Mouse (Mus musculus) heart, postnatal 14 days (tissue): Measurements from ENCODE around the gene Baiap2. TPM values are rescaled to one million over a fixed set of nuclear protein-coding genes. Genes with fewer than 3 reads are reported as not detected.

ENCODE experiments used
- DNase-seq, 2 experiments: peaks; one replicate each; pipeline ENCODE4 v3.0.0; 2021 to 2022
- intact Hi-C: fragments of 180-260 bp; cut with DNase I; formaldehyde crosslinking; loops from one replicate; pipeline ENCODE4 v1.15.1; 2025
- total RNA-seq, 2 experiments: library from RNA; stranded (reverse); gene quantifications; 2 replicates each; pipeline ENCODE4 v1.2.3; 2021

The Baiap2 gene
- total RNA-seq, 2 experiments from 2014 or later: 9.2 to 10.3 TPM

GRCm38 (mm10) chr11:119967892-119968291, 25.3 kb downstream of the Baiap2 start:
- no peak for DNase-seq
- intact Hi-C loops: no loop called here

GRCm38 (mm10) chr11:119970021-119970851, 27.7 kb downstream of the Baiap2 start:
- intact Hi-C loops: no loop called here
- no peak for DNase-seq

GRCm38 (mm10) chr11:119973789-119974188, 31.2 kb downstream of the Baiap2 start:
- intact Hi-C loops: no loop called here
- DNase-seq: peak in 1 of 2 experiments; percentile 28

- no peak for DNase-seq
- intact Hi-C loops: no loop called here
These were observed 33.4 kb downstream of the Baiap2 start for GRCm38 (mm10) chr11:119975739-119976501.

- intact Hi-C loops: no loop called here
- no peak for DNase-seq
These were observed 36.1 kb downstream of the Baiap2 start for GRCm38 (mm10) chr11:119978701-119979100.

GRCm38 (mm10) chr11:119979596-119980385, 37.2 kb downstream of the Baiap2 start:
- DNase-seq: no peak
- intact Hi-C loops: loop anchor here (2.0 kb wide), 1 partner anchor 29 kb away; no protein-coding TSS in a partner anchor

GRCm38 (mm10) chr11:119981769-119982168, 39.2 kb downstream of the Baiap2 start:
- DNase-seq: no peak
- intact Hi-C loops: loop anchor here (2.0 kb wide), 1 partner anchor 31 kb away; no protein-coding TSS in a partner anchor

GRCm38 (mm10) chr11:119982236-119982635, 39.7 kb downstream of the Baiap2 start:
- no peak for DNase-seq
- intact Hi-C loops: no loop called here

- DNase-seq: no peak
- intact Hi-C loops: no loop called here
These were observed 40.6 kb downstream of the Baiap2 start for GRCm38 (mm10) chr11:119983151-119983550.

GRCm38 (mm10) chr11:119986751-119987425, 44.3 kb downstream of the Baiap2 start:
- intact Hi-C loops: no loop called here
- no peak for DNase-seq

- intact Hi-C loops: no loop called here
These were observed 45.3 kb downstream of the Baiap2 start for GRCm38 (mm10) chr11:119987876-119988275.

GRCm38 (mm10) chr11:119988391-119988790, 45.8 kb downstream of the Baiap2 start:
- intact Hi-C loops: no loop called here

More at GRCm38 (mm10) chr11:119987876-119988275, 45.3 kb downstream of the Baiap2 start:
- DNase-seq: no peak

GRCm38 (mm10) chr11:119989115-119989564, 46.6 kb downstream of the Baiap2 start:
- peak; percentile 36 to 54 for DNase-seq
- intact Hi-C loops: no loop called here

More at GRCm38 (mm10) chr11:119988391-119988790, 45.8 kb downstream of the Baiap2 start:
- DNase-seq: peak in 1 of 2 experiments; percentile 29

- intact Hi-C loops: loop anchor here (1.0 to 5.0 kb wide), 3 partner anchors 55 to 488 kb away; no protein-coding TSS in a partner anchor
- DNase-seq: no peak
These were observed 48.2 kb downstream of the Baiap2 start for GRCm38 (mm10) chr11:119990658-119991337.

- intact Hi-C loops: loop anchor here (1.0 to 5.0 kb wide), 3 partner anchors 56 to 489 kb away; no protein-coding TSS in a partner anchor
- peak; percentile 93 to 97 for DNase-seq
These were observed 48.7 kb downstream of the Baiap2 start for GRCm38 (mm10) chr11:119991338-119991678.

GRCm38 (mm10) chr11:119997351-119997750, 54.8 kb downstream of the Baiap2 start:
- no peak for DNase-seq
- intact Hi-C loops: no loop called here

- intact Hi-C loops: no loop called here
- DNase-seq: no peak
These were observed 59.5 kb downstream of the Baiap2 start for GRCm38 (mm10) chr11:120002041-120002440.

GRCm38 (mm10) chr11:120002634-120003220, 60.2 kb downstream of the Baiap2 start:
- no peak for DNase-seq
- intact Hi-C loops: no loop called here
